Mouse (Mus musculus): ENCODE measurements around the gene Depdc1b.

GRCm38 (mm10) chr13:108383051-108383450 lies 66.9 kb downstream of the Depdc1b start:
- TF ChIP-seq CTCF (IDR thresholded peaks at IDR 0.05; ENCODE audit: borderline replicate concordance, control insufficient read depth, extremely low read depth, insufficient read depth, low read length, poor library complexity) (no peak), POLR2A (IDR thresholded peaks at IDR 0.05; ENCODE audit: control insufficient read depth, extremely low read depth, insufficient read depth, low read length, poor library complexity) (no peak)
